Mouse (Mus musculus) ES-Bruce4 (cell line): ENCODE results near the gene Chrng.

Experiments
- CTCF ChIP-seq: IDR thresholded peaks from one replicate; pipeline ENCODE4 v1.8.1; 2011; ENCODE audit warnings: low read depth, low read length
- POLR2A ChIP-seq: IDR thresholded peaks from one replicate; pipeline ENCODE4 v1.8.1; 2011; ENCODE audit warnings: low read length; ENCODE audit not compliant: insufficient read depth

- TF ChIP-seq CTCF = no peak
- TF ChIP-seq POLR2A = no peak
Measured at GRCm38 (mm10) chr1:87190429-87190828, 14.0 kb upstream of the Chrng start, which contains the start of gene Chrnd.
